Mouse (Mus musculus): Measurements from ENCODE around the gene Cd151.

- no peak for TF ChIP-seq CTCF (IDR thresholded peaks at IDR 0.05; ENCODE audit: low read depth, low read length)
- TF ChIP-seq POLR2A (IDR thresholded peaks at IDR 0.05; ENCODE audit: extremely low read depth, insufficient read depth, low read length): no peak
Measured at GRCm38 (mm10) chr7:141431434-141432185, 35.6 kb upstream of the Cd151 start.
